Mouse (Mus musculus) gonadal fat pad, adult 2 months (tissue): ENCODE data around the gene Btnl10. TPM values are rescaled to one million over a fixed set of nuclear protein-coding genes. Genes with fewer than 3 reads are reported as not detected.

Source experiments
- DNase-seq: peaks from one replicate; pipeline ENCODE4 v3.0.0-alpha.2; 2012; ENCODE audit warnings: low read depth
- polyA plus RNA-seq: library from polyadenylated mRNA; depleted of rRNA; stranded (reverse); fragments of >200 nt; gene quantifications from 2 replicates; pipeline ENCODE4 v1.2.3, GENCODE M21; 2012; rRNA removed

Gene Btnl10
- polyA plus RNA-seq, 1 experiment = 0.03 TPM

DNA sequence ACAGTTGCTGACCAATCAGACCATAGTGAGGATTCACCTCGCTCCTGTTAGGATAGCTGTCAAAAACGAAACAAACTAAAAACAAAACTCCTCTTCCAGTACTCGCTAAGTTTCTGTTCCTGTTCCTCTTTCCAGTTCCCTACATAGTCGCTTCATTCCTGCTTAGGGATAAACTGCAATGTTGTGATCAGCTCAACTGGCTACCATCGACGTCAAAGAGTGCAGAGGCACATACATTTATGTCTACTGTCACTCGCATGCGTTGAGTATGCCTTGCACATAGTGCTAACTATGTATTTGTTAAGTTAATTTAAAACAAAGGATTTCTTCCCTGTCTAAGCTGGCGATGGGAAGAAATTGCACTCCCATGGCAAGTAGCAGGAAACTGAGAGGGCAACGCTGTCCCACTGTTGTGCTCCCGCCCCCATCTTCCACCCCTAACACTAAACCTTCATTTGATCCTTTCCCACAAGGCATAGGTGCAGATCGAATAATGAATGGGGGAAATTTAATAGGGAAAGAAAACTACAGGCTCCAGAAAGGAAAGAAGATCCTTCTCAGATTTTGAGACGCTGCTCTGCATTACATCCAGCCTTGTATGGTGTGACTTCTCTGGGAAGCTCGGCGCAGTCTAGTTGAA lies 41.6 kb downstream of the Btnl10 start:
- no peak for DNase-seq

DNA sequence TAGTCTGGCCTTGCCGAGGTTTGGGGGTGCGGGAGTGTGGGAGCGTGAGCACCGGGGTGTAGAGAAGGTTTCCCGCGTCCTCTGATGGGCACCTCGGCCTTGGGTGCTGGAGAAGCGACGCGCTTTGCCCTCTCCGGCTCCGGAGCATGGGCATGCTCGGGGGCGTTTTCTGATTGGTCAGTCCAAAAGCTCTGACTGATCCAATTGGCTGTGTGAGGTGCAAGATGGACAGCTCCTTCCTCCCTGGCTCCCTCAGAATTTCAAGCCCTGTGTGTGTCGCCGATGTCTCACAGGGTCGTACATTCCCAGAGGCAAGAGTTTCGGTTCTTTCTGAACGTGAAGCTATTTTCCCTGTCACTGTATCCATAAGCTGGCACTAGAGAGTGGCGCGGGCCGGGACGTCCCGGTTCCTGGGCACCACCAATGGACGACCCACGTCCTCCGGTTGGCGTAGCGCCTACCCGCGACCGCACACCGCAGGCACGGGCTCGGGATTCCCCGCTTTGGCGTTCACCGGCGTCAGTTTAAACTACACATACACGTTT lies 42.3 kb downstream of the Btnl10 start:
- no peak for DNase-seq

DNA sequence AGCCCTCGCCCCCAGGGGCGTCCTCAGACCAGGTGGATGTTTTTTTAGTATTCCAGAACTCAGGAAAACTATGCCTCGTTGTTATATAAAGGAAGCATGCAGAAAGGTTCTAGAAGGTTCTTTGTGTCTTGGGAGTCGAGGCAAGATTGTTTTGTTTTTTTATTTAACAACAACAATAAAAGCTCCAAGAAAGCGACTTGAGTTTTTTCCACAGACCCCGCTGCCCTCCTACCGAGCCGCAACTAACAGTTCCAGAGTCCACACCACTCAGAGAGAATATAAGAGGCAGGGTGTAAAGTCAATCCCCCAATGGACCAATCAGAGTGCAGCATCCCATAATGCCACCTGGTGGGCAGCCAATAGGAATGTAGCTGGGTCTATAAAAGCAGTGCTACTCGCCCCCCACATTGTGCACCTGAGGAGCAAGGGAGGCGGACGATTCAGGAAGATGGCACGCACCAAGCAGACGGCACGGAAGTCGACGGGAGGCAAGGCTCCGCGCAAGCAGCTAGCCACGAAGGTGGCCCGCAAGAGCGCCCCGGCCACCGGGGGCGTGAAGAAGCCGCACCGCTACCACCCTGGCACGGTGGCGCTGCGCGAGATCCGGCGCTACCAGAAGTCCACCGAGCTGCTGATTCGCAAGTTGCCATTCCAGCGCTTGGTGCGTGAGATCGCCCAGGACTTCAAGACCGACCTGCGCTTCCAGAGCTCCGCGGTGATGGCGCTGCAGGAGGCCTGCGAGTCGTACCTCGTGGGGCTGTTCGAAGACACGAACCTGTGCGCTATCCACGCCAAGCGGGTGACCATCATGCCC lies 43.9 kb downstream of the Btnl10 start:
- no peak for DNase-seq

DNA sequence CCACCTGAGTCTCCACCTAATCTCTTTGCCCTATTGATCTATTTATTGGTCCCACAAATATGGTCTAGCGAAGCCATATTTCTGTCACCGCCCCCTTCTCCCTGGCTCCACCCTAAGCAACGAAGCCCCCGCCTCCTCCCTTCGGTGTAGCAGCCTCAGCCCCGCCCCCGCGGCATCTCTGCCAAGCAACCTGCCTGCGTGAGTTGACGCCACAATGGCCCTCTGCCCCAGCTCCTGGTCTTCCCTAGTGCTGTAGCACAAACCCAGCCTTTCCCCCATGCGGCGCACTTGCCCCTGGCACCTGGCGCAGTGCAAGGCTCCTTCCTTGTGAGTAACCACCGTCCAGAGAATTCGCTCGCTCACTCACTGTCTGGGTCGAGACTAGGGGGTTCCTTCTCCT lies 45.8 kb downstream of the Btnl10 start:
- no peak for DNase-seq

DNA sequence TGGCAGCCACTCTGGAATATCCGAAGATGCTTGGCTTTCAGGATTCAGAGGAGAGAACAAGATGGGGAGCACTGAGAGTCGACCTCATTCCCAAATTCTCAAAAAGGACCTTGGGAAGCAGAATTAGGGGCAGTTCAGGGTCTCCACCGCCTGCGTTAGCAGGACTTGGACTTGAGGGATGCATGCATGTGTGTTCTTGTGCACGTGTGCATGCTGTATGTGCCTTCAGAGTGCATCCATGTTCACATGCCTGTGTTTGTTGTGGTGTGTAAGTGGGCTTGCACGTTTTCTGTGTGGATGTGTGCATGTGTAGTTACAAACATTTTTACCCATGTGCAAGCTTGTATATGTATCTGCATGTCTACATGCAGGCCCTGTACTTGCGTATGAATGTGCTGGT lies 46.5 kb downstream of the Btnl10 start:
- DNase-seq = no peak

DNA sequence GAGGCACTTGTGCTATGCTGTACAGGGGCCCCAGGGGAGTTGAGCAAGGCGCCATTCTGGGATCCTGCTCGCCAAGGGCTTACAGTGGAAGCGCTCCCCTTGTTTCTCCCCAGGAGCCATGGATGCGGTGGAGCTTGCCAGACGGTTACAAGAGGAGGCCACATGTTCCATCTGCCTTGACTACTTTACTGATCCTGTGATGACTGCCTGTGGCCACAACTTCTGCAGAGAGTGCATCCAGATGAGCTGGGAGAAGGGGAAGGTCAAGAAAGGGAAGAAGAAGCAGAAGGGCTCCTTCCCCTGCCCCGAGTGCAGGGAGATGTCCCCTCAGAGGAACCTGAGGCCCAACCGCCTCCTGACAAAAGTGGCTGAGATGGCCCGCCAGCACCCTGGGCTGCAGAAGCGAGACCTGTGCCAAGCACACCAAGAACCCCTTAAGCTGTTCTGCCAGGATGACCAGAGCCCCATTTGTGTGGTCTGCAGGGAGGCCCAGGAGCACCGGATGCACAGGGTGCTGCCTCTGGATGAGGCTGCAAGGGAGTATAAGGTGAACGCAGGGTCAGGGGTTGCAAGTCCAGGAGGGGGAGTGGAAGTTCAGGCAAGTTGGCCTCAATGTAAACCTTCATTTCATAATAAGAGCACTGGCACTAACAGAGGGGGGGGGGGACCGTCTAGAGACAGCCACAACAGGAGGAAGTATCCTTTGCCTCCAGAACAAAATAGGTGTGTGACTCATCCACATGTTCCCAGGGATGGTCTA lies 47.5 kb downstream of the Btnl10 start:
- DNase-seq = no peak

DNA sequence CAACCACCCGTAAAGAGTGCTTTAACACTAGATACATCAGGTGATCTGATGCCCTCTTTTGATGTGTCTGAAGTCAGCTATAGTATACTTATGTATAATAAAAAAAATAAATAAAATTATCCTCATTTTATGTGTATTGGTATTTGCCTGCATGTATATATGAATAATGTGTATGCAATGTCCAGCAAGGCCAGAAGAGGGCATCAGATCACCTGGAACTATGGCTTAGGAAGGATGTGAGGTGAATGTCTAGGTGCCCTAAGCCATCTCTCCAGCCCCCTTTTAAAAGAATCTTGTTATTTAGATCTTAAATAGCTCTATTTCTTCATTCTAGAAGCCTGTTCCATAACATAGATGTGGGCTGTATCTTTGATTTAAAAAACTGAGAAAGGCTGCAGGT lies 49.6 kb downstream of the Btnl10 start:
- no peak for DNase-seq

DNA sequence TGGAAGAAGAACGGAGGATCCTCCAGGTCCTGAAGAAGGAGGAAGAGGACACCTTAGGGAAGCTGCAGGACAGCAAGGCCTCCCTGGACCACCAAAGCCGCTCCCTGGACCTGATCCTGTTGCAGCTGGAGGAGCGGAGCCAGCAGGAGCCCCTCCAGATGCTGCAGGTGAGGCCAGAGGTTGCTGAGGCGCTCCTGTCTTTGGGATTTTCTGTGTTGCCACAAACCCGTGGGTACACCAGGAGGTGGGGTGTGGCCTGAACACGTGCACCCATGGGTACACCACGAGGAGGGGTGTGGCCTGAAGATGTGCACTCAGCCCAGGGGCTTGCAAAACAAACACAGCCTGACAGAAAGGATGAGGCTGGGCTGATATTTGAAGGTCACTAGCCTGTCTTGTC lies 50.8 kb downstream of the Btnl10 start:
- DNase-seq = no peak

DNA sequence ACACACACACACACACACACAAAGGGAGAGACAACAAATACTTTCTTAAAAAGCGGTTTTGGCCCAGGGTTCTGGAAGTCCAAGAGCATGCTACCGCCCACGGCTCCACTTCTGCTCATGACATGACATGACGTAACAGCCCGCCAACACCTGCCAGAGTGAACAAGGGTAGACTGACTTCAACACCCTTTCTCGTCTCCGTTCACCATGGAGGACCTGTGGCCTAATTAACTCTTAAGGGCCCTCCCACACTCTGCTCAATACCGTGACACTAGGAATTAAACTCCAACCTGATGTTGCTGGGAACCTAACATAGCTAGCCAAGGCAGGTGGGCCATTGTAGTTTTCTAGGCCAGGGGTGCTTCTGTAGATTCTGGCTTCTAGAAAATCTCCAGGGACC lies 51.3 kb downstream of the Btnl10 start:
- DNase-seq = no peak

DNA sequence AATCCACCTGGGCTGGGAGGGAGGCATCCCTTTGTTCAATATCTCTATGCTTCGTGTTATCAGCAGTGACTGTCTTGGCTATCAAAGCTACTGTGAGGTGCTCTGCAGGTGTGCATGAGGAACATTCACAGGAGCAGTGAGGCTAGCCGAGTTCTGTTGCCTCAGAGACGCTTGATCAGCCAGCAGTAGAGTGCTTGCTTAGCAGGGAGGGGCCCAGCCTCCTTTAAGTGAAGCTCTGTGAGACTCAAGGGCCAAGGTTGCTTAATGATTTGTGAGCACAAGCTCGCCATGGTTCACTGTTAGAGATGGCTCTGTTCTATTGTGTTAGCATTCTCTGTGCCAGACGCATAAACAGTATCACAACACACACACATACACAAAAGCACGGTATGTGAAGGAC lies 52.0 kb downstream of the Btnl10 start:
- DNase-seq = no peak

DNA sequence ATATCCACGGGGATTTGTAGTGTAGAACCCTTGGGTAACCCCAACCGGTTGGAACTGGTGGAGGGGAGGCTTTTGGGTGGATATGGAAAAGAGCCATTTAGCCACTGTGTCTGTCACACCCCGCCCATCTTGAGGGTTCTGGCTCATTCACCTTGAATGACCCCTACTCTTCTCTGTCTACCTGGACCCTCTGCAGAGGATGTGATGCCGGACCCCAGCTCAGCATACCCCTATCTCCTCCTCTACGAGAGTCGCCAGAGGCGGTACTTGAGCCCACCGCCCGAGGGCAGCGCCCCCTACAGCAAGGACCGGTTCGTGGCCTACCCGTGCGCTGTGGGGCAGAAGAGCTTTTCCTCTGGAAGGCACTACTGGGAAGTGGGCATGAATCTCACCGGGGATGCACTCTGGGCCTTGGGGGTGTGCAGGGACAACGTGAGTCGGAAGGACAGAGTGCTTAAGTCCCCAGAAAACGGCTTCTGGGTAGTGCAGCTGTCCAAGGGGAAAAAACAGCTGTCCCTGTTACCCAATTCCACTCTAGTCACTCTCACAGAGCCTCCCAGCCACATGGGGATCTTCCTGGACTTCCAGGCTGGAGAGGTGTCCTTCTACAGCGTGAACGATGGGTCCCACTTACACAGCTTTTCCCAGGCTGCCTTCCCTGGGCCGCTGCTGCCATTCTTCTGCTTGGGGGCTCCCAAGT lies 53.3 kb downstream of the Btnl10 start:
- DNase-seq = no peak

DNA sequence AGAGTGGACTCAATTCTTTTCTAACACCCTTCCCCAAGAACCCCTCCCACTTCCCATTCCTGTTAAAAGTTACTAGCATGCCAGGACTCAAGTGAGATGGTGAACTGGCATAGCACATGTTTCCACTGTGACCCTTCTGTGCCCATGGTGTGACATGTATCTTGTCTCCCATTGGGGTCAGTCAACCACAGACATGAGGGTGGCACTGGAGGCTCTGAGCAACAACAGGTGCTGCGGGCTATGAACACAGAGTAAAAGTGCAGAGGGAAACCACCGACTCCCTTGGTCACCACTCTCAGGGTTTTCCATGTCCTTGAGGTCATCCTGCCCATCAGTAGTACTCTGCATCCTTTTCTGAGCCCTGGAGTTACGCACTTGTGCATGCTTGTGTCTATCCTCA lies 54.1 kb downstream of the Btnl10 start:
- DNase-seq = no peak

DNA sequence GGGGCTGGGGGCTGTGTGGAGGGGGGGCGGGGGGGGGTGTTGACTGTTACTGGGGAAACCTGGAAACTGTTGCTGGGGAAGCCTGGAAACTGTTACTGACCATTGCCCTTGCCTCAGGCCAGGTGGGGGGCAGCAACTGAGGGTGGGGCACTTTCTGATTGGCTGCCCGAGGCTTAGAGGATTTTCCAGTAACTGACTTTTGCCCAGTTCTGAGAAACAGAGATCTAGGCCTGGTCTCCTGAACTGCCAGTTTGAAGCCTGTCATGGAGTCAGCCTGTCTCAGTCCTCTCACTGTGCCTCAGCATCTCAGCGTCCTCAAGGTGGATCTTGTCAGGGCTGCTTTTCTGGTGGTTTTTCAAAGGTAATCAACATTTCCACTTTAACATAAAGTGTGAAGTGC lies 56.7 kb downstream of the Btnl10 start:
- no peak for DNase-seq

Other genes starting within 250 kb of the Btnl10 start
- not detected in 2 replicates for gene Olfr320, start 236.8 kb upstream of the Btnl10 start, polyA plus RNA-seq
- gene Olfr319, start 218.7 kb upstream of the Btnl10 start, polyA plus RNA-seq = 0.06 TPM in 1 of 2 replicates, not detected in the other
- not detected in 2 replicates for gene Olfr318, start 193.9 kb upstream of the Btnl10 start, polyA plus RNA-seq
- gene Olfr317, start 178.7 kb upstream of the Btnl10 start, polyA plus RNA-seq = not detected in 2 replicates
- not detected in 2 replicates for gene Olfr316, start 165.2 kb upstream of the Btnl10 start, polyA plus RNA-seq
- gene Olfr315, start 144.7 kb upstream of the Btnl10 start, polyA plus RNA-seq = not detected in 2 replicates
- not detected in 2 replicates for gene Olfr314, start 135.0 kb upstream of the Btnl10 start, polyA plus RNA-seq
- 3.3 and 4.8 TPM in 2 replicates for gene Fam183b, start 115.9 kb upstream of the Btnl10 start, polyA plus RNA-seq
- not detected in 2 replicates for gene Olfr313, start 102.9 kb upstream of the Btnl10 start, polyA plus RNA-seq
- gene Olfr312, start 88.7 kb upstream of the Btnl10 start, polyA plus RNA-seq = not detected in 2 replicates
- gene Olfr311, start 78.7 kb upstream of the Btnl10 start, polyA plus RNA-seq = not detected in 2 replicates
- 4.6 and 6.2 TPM in 2 replicates for gene Gm12258, start 70.8 kb upstream of the Btnl10 start, polyA plus RNA-seq
- gene 2810021J22Rik, start 50.7 kb upstream of the Btnl10 start, polyA plus RNA-seq = 7.6 and 9.1 TPM in 2 replicates
- 1.2 and 1.9 TPM in 2 replicates for gene Zfp39, start 13.7 kb upstream of the Btnl10 start, polyA plus RNA-seq
- 163 and 165 TPM in 2 replicates for gene Rnf187, start 21.0 kb downstream of the Btnl10 start, polyA plus RNA-seq
- 0.97 and 1.6 TPM in 2 replicates for gene Hist3h2ba, start 31.0 kb downstream of the Btnl10 start, polyA plus RNA-seq
- 20.3 and 21.6 TPM in 2 replicates for gene Hist3h2a, start 36.8 kb downstream of the Btnl10 start, polyA plus RNA-seq
- gene Trim17, start 36.8 kb downstream of the Btnl10 start, polyA plus RNA-seq = 0.39 and 1.3 TPM in 2 replicates
- 22.6 and 25.2 TPM in 2 replicates for gene Trim11, start 60.2 kb downstream of the Btnl10 start, polyA plus RNA-seq
- 0.37 and 0.70 TPM in 2 replicates for gene Obscn, start 218.5 kb downstream of the Btnl10 start, polyA plus RNA-seq
- gene Iba57, start 245.8 kb downstream of the Btnl10 start, polyA plus RNA-seq = 4.0 and 4.2 TPM in 2 replicates